Mouse (Mus musculus): ENCODE results near the gene Inpp5b.

GRCm38 (mm10) chr4:124709961-124710446 is 31.6 kb upstream of the Inpp5b start:
- TF ChIP-seq POLR2A (IDR thresholded peaks at IDR 0.05; ENCODE audit: borderline replicate concordance, extremely low read depth, insufficient read depth, insufficient read length, poor library complexity, severe bottlenecking) (no peak), CTCF (IDR thresholded peaks at IDR 0.05; ENCODE audit: borderline replicate concordance, extremely low read depth, insufficient read depth, insufficient read length) (no peak)

Measured in brain, embryonic 14.5 days (tissue).